10 mouse cellular contexts compared by ENCODE assay signal in genomic region chr7:133176256-133177178, GRCm38 (mm10). TPM values are rescaled to one million over a fixed set of nuclear protein-coding genes. Genes with fewer than 3 reads are reported as not detected.
A peak's percentile ranks its signal among the peaks of the same experiment; 100 is the strongest.
DNase-seq lines count a peak whose midpoint lies in the region; ATAC-seq and TF ChIP-seq lines count a peak whose summit lies in the region.
"Had no signal": no experiment of that assay in that cellular context is flagged by ENCODE, and none has a peak within 500 bp of the region (broad histone marks: within the 10 kb centered on the region; RNA-seq: fewer than 3 reads in every experiment).

No protein-coding gene starts in this region.

- H3K4me3 ChIP-seq in limb, embryonic 14.5 days (replicated peaks; ENCODE audit: low read length) = no peak overlapping the region

- H3K36me3 ChIP-seq in limb, embryonic 14.5 days (ENCODE audit: control insufficient read depth, insufficient read depth, low read length) = no peaks in the 10 kb centered on the region
- H3K36me3 ChIP-seq: G1E had no signal

- H3K4me2 ChIP-seq in limb, embryonic 14.5 days (replicated peaks; ENCODE audit: low read depth, low read length, severe bottlenecking) = no peak overlapping the region

- intact Hi-C loops in gastrocnemius, postnatal 14 days (cut with DNase I; ENCODE audit: low total_unique reads) = no loop called here

- peak; percentile 20 for DNase-seq in kidney, adult 9 months
- no peak for DNase-seq in kidney, adult 18-20 months
- DNase-seq in adrenal gland, postnatal 36 days = peak; percentile 47 to 58
- DNase-seq in gastrocnemius, postnatal 14 days = peak; percentile 62
- DNase-seq in limb, embryonic 14.5 days (ENCODE audit: low spot score) = peak; percentile 51
- DNase-seq in frontal cortex, postnatal 36 days (ENCODE audit: low spot score in 2 of 2) = no peak
- no peak for DNase-seq in embryo, embryonic 10 days (ENCODE audit: low spot score)

- H3K27ac ChIP-seq in limb, embryonic 14.5 days (replicated peaks; ENCODE audit: low read depth, low read length) = 0 out of 2 replicates have a peak overlapping the region, but pooled peaks have one; percentile 28

- no peaks in the 10 kb centered on the region; the same call in 1 of the 2 replicates for H3K27me3 ChIP-seq in limb, embryonic 14.5 days (ENCODE audit: control insufficient read depth, insufficient read depth, low read length)

- TF ChIP-seq POLR2A in limb, embryonic 14.5 days (IDR thresholded peaks at IDR 0.05; ENCODE audit: borderline replicate concordance, extremely low read depth, insufficient read depth, insufficient read length) = no peak

- no peak overlapping the region for H3K9ac ChIP-seq in limb, embryonic 14.5 days (ENCODE audit: low read depth, low read length, severe bottlenecking)

- H3K9me3 ChIP-seq in limb, embryonic 14.5 days (ENCODE audit: control insufficient read depth, low read length) = no peaks in the 10 kb centered on the region
- H3K9me3 ChIP-seq: G1E had no signal

- H3K4me1 ChIP-seq in limb, embryonic 14.5 days (ENCODE audit: control insufficient read depth, insufficient read depth, low read length) = peaks cover 8% of the 10 kb centered on the region

- WGBS in limb, embryonic 14.5 days = 40% methylated on average over 10 of the region's 10 CpGs

- no peak for ATAC-seq in limb, embryonic 14.5 days (ENCODE audit: low FRiP score, low read depth)
- ATAC-seq in CD4-positive, CD25-positive, alpha-beta regulatory T cell, adult 4 months = no peak

RNA-seq across cellular contexts. Expression of gene Ctbp2, which starts 52.4 kb away (rescaled TPM):
- total RNA-seq in adrenal gland, postnatal 36 days (2021) = 10 to 100 TPM; 65.6 to 68.6 TPM
- 10 to 100 TPM; 22.4 to 29.3 TPM for total RNA-seq in gastrocnemius, postnatal 14 days (2021)
- 77.7 and 79.8 TPM in 2 replicates for polyA plus RNA-seq in limb, embryonic 14.5 days (2012; rRNA removed)
- 59.2 and 67.8 TPM in 2 replicates for polyA plus RNA-seq in limb, embryonic 14.5 days (2014; fragmentation: Nextera tagmentation; extraction: Ambion mirVana)
- polyA plus RNA-seq in CD4-positive, CD25-positive, alpha-beta regulatory T cell, adult 4 months (2017; shearing (Covaris generic)) = 1 to 10 TPM; 7.8 to 8.2 TPM

RNA-seq across cellular contexts. Expression of gene Fgfr2, which starts 53.4 kb away (rescaled TPM):
- total RNA-seq in adrenal gland, postnatal 36 days (2021) = 100 to 1,000 TPM; 190 to 480 TPM
- total RNA-seq in gastrocnemius, postnatal 14 days (2021) = 1 to 10 TPM; 1.2 to 1.8 TPM
- 133 and 149 TPM in 2 replicates for polyA plus RNA-seq in limb, embryonic 14.5 days (2012; rRNA removed)
- polyA plus RNA-seq in limb, embryonic 14.5 days (2014; fragmentation: Nextera tagmentation; extraction: Ambion mirVana) = 131 and 148 TPM in 2 replicates
- not detected for polyA plus RNA-seq in CD4-positive, CD25-positive, alpha-beta regulatory T cell, adult 4 months (2017; shearing (Covaris generic))
- total RNA-seq: neutrophil, adult 5-6 weeks had no signal
- polyA plus RNA-seq: G1E had no signal

Comparison
In these comparisons a context has a peak if more than half of its experiments do, and no peak if none do; other contexts are left out.
1. DNase-seq: peak in kidney, adult 9 months (single experiment), adrenal gland, postnatal 36 days (2 of 2), gastrocnemius, postnatal 14 days (single experiment) and limb, embryonic 14.5 days (single experiment); none in kidney, adult 18-20 months (single experiment), frontal cortex, postnatal 36 days (0 of 2) and embryo, embryonic 10 days (single experiment).
2. RNA of gene Fgfr2, which starts 53.4 kb away (total RNA-seq): 190 to 480 TPM in adrenal gland, postnatal 36 days; 1.2 to 1.8 TPM in gastrocnemius, postnatal 14 days; every median in the first group is over 10 times any median in the second.